Comparison of ENCODE assay signal across 12 mouse cellular contexts in the genomic region with DNA sequence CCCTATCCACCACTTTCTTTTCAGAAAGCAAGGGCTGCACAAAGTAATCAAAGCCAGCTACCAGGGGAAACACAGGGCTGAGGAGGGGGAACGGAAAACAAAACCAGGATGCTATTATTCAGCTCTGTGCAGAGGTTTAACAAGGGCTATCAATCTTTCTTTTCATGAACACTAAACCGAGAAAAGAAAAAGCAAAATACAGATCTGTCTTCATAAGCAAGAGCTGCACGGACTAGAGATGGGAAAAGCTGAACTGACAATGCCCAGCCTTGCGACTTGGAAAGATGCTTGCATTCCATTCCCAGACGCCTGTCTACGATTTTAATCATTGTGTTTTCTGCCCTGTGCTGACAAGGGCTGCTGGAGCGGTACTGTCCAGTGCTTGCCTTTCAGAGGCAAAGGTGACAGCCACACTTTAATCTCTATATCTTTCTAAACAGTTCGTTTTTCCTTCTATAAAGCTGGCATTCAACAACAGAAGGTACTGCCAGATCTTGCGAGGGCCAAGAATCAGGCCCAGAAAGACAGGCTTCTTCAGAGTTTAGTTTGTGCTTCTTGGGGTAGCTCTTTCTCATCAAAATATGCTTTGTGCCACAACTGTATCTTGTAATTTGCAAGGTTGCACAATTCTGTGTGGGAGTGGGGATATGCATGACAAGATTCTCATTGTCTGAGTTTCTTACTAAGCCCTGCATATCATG.
DNase-seq lines count a peak whose midpoint lies in the region; ATAC-seq and TF ChIP-seq lines count a peak whose summit lies in the region.
"Had no signal": no experiment of that assay in that cellular context is flagged by ENCODE, and none has a peak within 500 bp of the region (broad histone marks: within the 10 kb centered on the region; RNA-seq: fewer than 3 reads in every experiment).

No protein-coding gene starts in this region.

- no peak overlapping the region; the same call in 1 of the 2 replicates for H3K4me3 ChIP-seq in layer of hippocampus, adult 2 months
- no peak overlapping the region for H3K4me3 ChIP-seq in embryonic facial prominence, embryonic 14.5 days (ENCODE audit: low read depth, low read length)
- no peak overlapping the region for H3K4me3 ChIP-seq in hindbrain, embryonic 14.5 days (replicated peaks; ENCODE audit: low read length)
- H3K4me3 ChIP-seq in neural tube, embryonic 11.5 days (ENCODE audit: low read depth, low read length), result no peak overlapping the region
- H3K4me3 ChIP-seq: heart, embryonic 15.5 days had no signal

- H3K27ac ChIP-seq in layer of hippocampus, adult 2 months, result peak overlapping the region; percentile 80
- H3K27ac ChIP-seq in embryonic facial prominence, embryonic 14.5 days (replicated peaks; ENCODE audit: low read depth, low read length), result no peak overlapping the region
- peak overlapping the region; percentile 66 for H3K27ac ChIP-seq in hindbrain, embryonic 14.5 days
- H3K27ac ChIP-seq in neural tube, embryonic 11.5 days (ENCODE audit: low read depth, low read length), result no peak overlapping the region
- H3K27ac ChIP-seq: heart, embryonic 15.5 days had no signal

- 29% methylated on average over 9 of the region's 9 CpGs for WGBS in embryonic facial prominence, embryonic 14.5 days
- WGBS in hindbrain, embryonic 14.5 days, result 13% methylated on average over 9 of the region's 9 CpGs
- WGBS in neural tube, embryonic 11.5 days, result 22% methylated on average over 9 of the region's 9 CpGs

- H3K9ac ChIP-seq in embryonic facial prominence, embryonic 14.5 days (ENCODE audit: low read depth, low read length), result no peak overlapping the region
- H3K9ac ChIP-seq in hindbrain, embryonic 14.5 days, result no peak overlapping the region
- no peak overlapping the region for H3K9ac ChIP-seq in neural tube, embryonic 11.5 days (ENCODE audit: low read length)
- H3K9ac ChIP-seq: heart, embryonic 15.5 days had no signal

- no peak for ATAC-seq in embryonic facial prominence, embryonic 14.5 days (ENCODE audit: low read depth)
- ATAC-seq in hindbrain, embryonic 14.5 days (ENCODE audit: low FRiP score), result peak; percentile 75; the same call in 1 of the 2 replicates
- peak; percentile 62 for ATAC-seq in neural tube, embryonic 11.5 days (ENCODE audit: insufficient read depth, low FRiP score, low TSS enrichment)

- H3K9me3 ChIP-seq in embryonic facial prominence, embryonic 14.5 days (ENCODE audit: control insufficient read depth, low read length), result no peaks in the 10 kb centered on the region
- no peaks in the 10 kb centered on the region for H3K9me3 ChIP-seq in hindbrain, embryonic 14.5 days (ENCODE audit: control insufficient read depth, low read length)
- no peaks in the 10 kb centered on the region for H3K9me3 ChIP-seq in neural tube, embryonic 11.5 days (ENCODE audit: control insufficient read depth, low read length)
- H3K9me3 ChIP-seq: heart, embryonic 15.5 days had no signal

- H3K4me2 ChIP-seq in embryonic facial prominence, embryonic 14.5 days (ENCODE audit: low read depth, low read length), result peak overlapping the region; percentile 1; the same call in 1 of the 2 replicates
- peak overlapping the region; percentile 32 for H3K4me2 ChIP-seq in hindbrain, embryonic 14.5 days (replicated peaks)
- peak overlapping the region; percentile 14; the same call in 1 of the 2 replicates for H3K4me2 ChIP-seq in neural tube, embryonic 11.5 days (ENCODE audit: low read depth)
- H3K4me2 ChIP-seq: heart, embryonic 15.5 days; liver, embryonic 11.5 days had no signal

- intact Hi-C loops in gastrocnemius, postnatal 14 days (cut with DNase I; ENCODE audit: low total_unique reads), result no loop called here

- H3K27me3 ChIP-seq in embryonic facial prominence, embryonic 14.5 days (replicated peaks; ENCODE audit: control insufficient read depth, insufficient read depth, low read length), result no peaks in the 10 kb centered on the region
- H3K27me3 ChIP-seq in hindbrain, embryonic 14.5 days (ENCODE audit: control insufficient read depth, insufficient read depth, low read length), result no peaks in the 10 kb centered on the region
- H3K27me3 ChIP-seq in neural tube, embryonic 11.5 days (ENCODE audit: control insufficient read depth, insufficient read depth, low read length), result no peaks in the 10 kb centered on the region
- H3K27me3 ChIP-seq: heart, embryonic 15.5 days had no signal

- TF ChIP-seq CTCF in layer of hippocampus, adult 2 months (conservative IDR thresholded peaks at IDR 0.05), result no peak

- DNase-seq in layer of hippocampus, adult 2 months (ENCODE audit: low spot score in 2 of 2), result no peak
- no peak for DNase-seq in layer of hippocampus, adult 11-12 months (ENCODE audit: low spot score)
- no peak for DNase-seq in embryonic facial prominence, embryonic 14.5 days (ENCODE audit: low spot score)
- no peak for DNase-seq in hindbrain, embryonic 14.5 days (ENCODE audit: low spot score)
- peak; percentile 22 for DNase-seq in neural tube, embryonic 11.5 days (ENCODE audit: low spot score)
- no peak for DNase-seq in urinary bladder, postnatal 4 days (ENCODE audit: low spot score in 2 of 2)
- DNase-seq in right cerebral cortex, postnatal 25 days, result no peak
- no peak for DNase-seq in gastrocnemius, postnatal 14 days
- DNase-seq: cerebellum, adult 9-11 months; layer of hippocampus, adult 9-11 months had no signal

- 0 out of 2 replicates have a peak, but pooled peaks cover 3% of the 10 kb centered on the region for H3K4me1 ChIP-seq in embryonic facial prominence, embryonic 14.5 days (ENCODE audit: control insufficient read depth, insufficient read depth, low read length)
- H3K4me1 ChIP-seq in hindbrain, embryonic 14.5 days (replicated peaks; ENCODE audit: control insufficient read depth, insufficient read depth, low read length), result peaks cover 11% of the 10 kb centered on the region
- H3K4me1 ChIP-seq in neural tube, embryonic 11.5 days (ENCODE audit: control insufficient read depth, insufficient read depth, low read length), result no peaks in the 10 kb centered on the region
- H3K4me1 ChIP-seq: heart, embryonic 15.5 days had no signal

- H3K36me3 ChIP-seq in embryonic facial prominence, embryonic 14.5 days (ENCODE audit: control insufficient read depth, insufficient read depth, low read length), result no peaks in the 10 kb centered on the region
- H3K36me3 ChIP-seq in hindbrain, embryonic 14.5 days (replicated peaks; ENCODE audit: control insufficient read depth, insufficient read depth), result no peaks in the 10 kb centered on the region
- no peaks in the 10 kb centered on the region for H3K36me3 ChIP-seq in neural tube, embryonic 11.5 days (ENCODE audit: control insufficient read depth, insufficient read depth, low read length)
- H3K36me3 ChIP-seq: heart, embryonic 15.5 days had no signal

Comparison
In these comparisons a context has a peak if more than half of its experiments do, and no peak if none do; other contexts are left out.
1. H3K27ac ChIP-seq: peak in layer of hippocampus, adult 2 months (single experiment) and hindbrain, embryonic 14.5 days (single experiment); none in embryonic facial prominence, embryonic 14.5 days (single experiment) and neural tube, embryonic 11.5 days (single experiment).
2. Peak in every context shown above with its lines, with median percentiles within 50 percentile points of each other: H3K4me2 ChIP-seq.